Mouse (Mus musculus) MN1 (cell line): ENCODE data around the gene Mmp2.
"Not testable (repeated sequence)": the region's sequence is repeated elsewhere in the genome, so short reads cannot be mapped to it uniquely, and the experiment has no call there.

ENCODE experiments used
- DNase-seq: peaks from one replicate; pipeline ENCODE4 v3.0.0-alpha.2; 2016; ENCODE audit warnings: low spot score

Mmp2 gene

GRCm38 (mm10) chr8:92838616-92839015 is 11.5 kb downstream of the Mmp2 start:
- DNase-seq, result no peak

GRCm38 (mm10) chr8:92839161-92839560 is 12.1 kb downstream of the Mmp2 start:
- DNase-seq, result no peak

- DNase-seq, result no peak
Observed at GRCm38 (mm10) chr8:92839876-92840275, 12.8 kb downstream of the Mmp2 start.

GRCm38 (mm10) chr8:92846684-92847083 is 19.6 kb downstream of the Mmp2 start:
- no peak for DNase-seq

GRCm38 (mm10) chr8:92847299-92847698 is 20.2 kb downstream of the Mmp2 start:
- no peak for DNase-seq

- no peak for DNase-seq
Observed at GRCm38 (mm10) chr8:92849261-92849660, 22.2 kb downstream of the Mmp2 start.

- no peak for DNase-seq
Observed at GRCm38 (mm10) chr8:92850239-92850638, 23.1 kb downstream of the Mmp2 start.

GRCm38 (mm10) chr8:92851381-92851780 is 24.3 kb downstream of the Mmp2 start:
- no peak for DNase-seq

GRCm38 (mm10) chr8:92853188-92853983 is 26.3 kb downstream of the Mmp2 start:
- no peak for DNase-seq

GRCm38 (mm10) chr8:92854673-92855072 is 27.6 kb downstream of the Mmp2 start:
- DNase-seq, result no peak

- DNase-seq, result no peak
Observed at GRCm38 (mm10) chr8:92855171-92855894, 28.2 kb downstream of the Mmp2 start, which contains the start of gene Lpcat2. TSS of gene Lpcat2 (plus strand) at chr8:92855339.

GRCm38 (mm10) chr8:92856273-92856986 is 29.3 kb downstream of the Mmp2 start:
- DNase-seq, result no peak

GRCm38 (mm10) chr8:92858475-92859182 is 31.5 kb downstream of the Mmp2 start:
- DNase-seq, result no peak

- no peak for DNase-seq
Observed at GRCm38 (mm10) chr8:92861977-92862376, 34.9 kb downstream of the Mmp2 start.

- no peak for DNase-seq
Observed at GRCm38 (mm10) chr8:92870281-92870680, 43.2 kb downstream of the Mmp2 start.

GRCm38 (mm10) chr8:92872063-92872759 is 45.1 kb downstream of the Mmp2 start:
- no peak for DNase-seq

GRCm38 (mm10) chr8:92875795-92876194 is 48.7 kb downstream of the Mmp2 start:
- DNase-seq, result no peak

GRCm38 (mm10) chr8:92881247-92881646 is 54.2 kb downstream of the Mmp2 start:
- DNase-seq, result no peak

- no peak for DNase-seq
Observed at GRCm38 (mm10) chr8:92883771-92884170, 56.7 kb downstream of the Mmp2 start.

- DNase-seq, result not testable (repeated sequence)
Observed at GRCm38 (mm10) chr8:92892216-92892615, 65.1 kb downstream of the Mmp2 start.

GRCm38 (mm10) chr8:92893870-92894269 is 66.8 kb downstream of the Mmp2 start:
- DNase-seq, result no peak
